Mouse (Mus musculus) bone marrow, adult 2 months (tissue): Measurements from ENCODE around the gene Snx11. TPM values are rescaled to one million over a fixed set of nuclear protein-coding genes. Genes with fewer than 3 reads are reported as not detected.

Source experiments
- H3K27ac ChIP-seq: fragments of 200-500 bp; 2 replicates; pipeline ENCODE4 v1.5.1; 2012; ENCODE audit warnings: low read depth, mild to moderate bottlenecking, control low read depth, inconsistent platforms, low read length; ENCODE audit not compliant: control insufficient read depth, poor library complexity, insufficient read depth
- H3K4me1 ChIP-seq: fragments of 200-500 bp; 2 replicates; pipeline ENCODE4 v1.6.1; 2011; ENCODE audit warnings: low read length; ENCODE audit not compliant: control insufficient read depth, insufficient read depth
- H3K4me3 ChIP-seq: fragments of 200-500 bp; replicated peaks from 2 replicates; pipeline ENCODE3; 2011; ENCODE audit warnings: mild to moderate bottlenecking, low read depth, low read length, control low read depth; ENCODE audit not compliant: control insufficient read depth
- CTCF ChIP-seq: fragments of 200-500 bp; IDR thresholded peaks from 2 replicates; pipeline ENCODE4 v1.5.1; 2011; ENCODE audit warnings: low read length, control low read depth; ENCODE audit not compliant: control insufficient read depth, insufficient read depth
- POLR2A ChIP-seq: fragments of 200-500 bp; IDR thresholded peaks from 2 replicates; pipeline ENCODE4 v1.6.1; 2011; ENCODE audit warnings: low read depth, mild to moderate bottlenecking, control low read depth, low read length, borderline replicate concordance; ENCODE audit not compliant: control insufficient read depth
- WGBS: fragments of 180-500 bp; shearing (Covaris S2); methylation state at CpG from one replicate; pipeline ENCODE4 v1.1.7; 2018; 5-methylcytosine and 5-hydroxymethylcytosine counted together
- polyA plus RNA-seq: library from polyadenylated mRNA; stranded (reverse); fragments of >200 nt; gene quantifications from 2 replicates; pipeline ENCODE4 v1.2.4, GENCODE M21; 2011; ENCODE audit warnings: low replicate concordance; ENCODE audit not compliant: missing spikeins, insufficient read depth, insufficient read length

Gene Snx11
- polyA plus RNA-seq, 1 experiment: 37.0 TPM

DNA sequence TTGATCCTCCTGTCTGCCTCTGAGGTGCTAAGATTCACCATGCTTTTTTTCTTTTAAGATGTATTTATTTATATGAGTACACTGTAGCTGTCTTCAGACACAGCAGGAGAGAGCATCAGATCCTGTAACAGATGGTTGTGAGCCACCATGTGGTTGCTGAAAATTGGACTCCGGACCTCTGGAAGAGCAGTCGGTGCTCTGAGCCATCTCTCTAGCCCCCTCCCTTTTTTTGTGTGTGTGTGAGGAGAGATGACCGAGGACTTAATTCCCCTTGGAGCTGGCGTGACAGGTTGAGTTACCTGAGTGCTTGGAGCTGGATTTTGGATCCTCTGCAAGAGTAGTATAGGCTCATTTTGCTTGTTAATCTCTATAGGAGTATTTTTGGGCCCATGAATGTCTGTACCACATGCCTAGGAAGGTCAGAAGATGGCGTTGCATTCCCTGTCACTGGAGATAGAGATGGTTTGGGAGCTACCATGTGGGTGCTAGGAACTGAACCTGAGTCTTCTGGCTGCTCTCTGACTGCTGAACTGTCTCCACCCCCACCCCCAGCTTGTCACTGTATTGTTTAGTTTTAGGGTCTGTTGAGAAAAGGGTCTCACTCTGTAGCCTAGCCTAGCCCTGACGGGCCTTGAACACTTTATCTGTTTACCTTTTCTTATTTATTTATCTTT lies 32.3 kb upstream of the Snx11 start:
- Histone ChIP-seq H3K27ac (no peak overlapping the region), H3K4me3 (no peak overlapping the region), H3K4me1 (no peaks in the 10 kb centered on the region)
- TF ChIP-seq CTCF: no peak
- TF ChIP-seq POLR2A: no peak
- WGBS: 91% methylated on average over 6 of the region's 6 CpGs

DNA sequence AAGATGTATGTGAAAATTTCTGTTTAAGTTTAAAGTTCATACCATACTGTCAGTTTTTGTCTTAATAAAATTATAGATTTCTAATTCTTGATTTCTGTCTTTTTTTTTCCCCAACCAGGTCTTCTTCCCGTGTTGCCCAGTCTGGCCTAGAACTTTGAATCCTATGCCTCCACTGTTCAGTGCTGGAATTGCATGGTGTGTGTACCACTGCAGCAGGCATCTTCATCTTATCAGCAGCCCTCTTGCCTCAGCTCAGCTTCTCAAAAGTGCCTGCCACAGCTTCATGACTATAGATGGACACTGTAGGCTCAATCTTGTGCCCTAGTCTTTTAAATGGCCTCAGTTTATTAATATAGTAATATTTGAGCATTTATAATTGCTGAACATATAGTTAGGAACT lies 30.7 kb upstream of the Snx11 start:
- no peaks in the 10 kb centered on the region for H3K4me1 ChIP-seq
- no peak overlapping the region for H3K4me3 ChIP-seq
- 41% methylated on average over 1 of the region's 1 CpGs for WGBS
- TF ChIP-seq POLR2A: no peak
- no peak overlapping the region for H3K27ac ChIP-seq

DNA sequence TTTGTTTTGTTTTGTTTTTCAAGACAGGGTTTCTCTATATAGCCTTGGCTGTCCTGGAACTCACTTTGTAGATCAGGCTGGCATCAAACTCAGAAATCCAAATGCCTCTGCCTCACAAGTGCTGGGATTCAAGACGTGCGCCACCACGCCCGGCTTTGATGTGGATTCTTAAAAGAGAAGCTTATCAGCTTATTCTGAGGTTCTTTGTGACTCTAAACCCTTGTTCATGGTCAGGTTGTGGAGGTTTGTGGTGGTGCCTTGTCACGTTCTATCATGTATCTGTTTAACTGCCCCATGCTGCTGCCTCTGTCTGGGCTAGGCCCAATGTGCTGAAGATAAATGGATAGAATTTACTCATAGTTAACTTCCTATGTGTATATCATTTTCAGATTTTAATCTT lies 28.2 kb upstream of the Snx11 start:
- H3K4me3 ChIP-seq: no peak overlapping the region
- H3K27ac ChIP-seq: no peak overlapping the region
- TF ChIP-seq CTCF (no peak), POLR2A (no peak)
- WGBS: 75% methylated on average over 5 of the region's 5 CpGs
- no peaks in the 10 kb centered on the region for H3K4me1 ChIP-seq

DNA sequence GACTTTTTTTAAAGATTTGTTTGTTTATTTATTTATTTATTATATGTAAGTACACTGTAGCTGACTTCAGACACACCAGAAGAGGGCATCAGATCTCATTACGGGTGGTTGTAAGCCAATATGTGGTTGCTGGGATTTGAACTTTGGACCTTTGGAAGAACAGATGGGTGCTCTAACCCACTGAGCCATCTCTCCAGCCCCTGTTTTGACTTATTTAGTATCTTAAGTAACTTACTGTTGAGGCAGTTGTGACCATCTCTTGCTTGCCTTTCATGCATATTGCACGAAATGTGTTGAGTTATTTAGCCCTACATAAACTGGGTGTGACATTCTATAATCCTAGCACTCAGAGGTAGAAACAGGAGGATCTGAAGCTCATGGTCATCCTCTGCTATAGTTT lies 22.2 kb upstream of the Snx11 start:
- TF ChIP-seq CTCF (no peak), POLR2A (no peak)
- no peaks in the 10 kb centered on the region; the same call in 1 of the 2 replicates for H3K4me1 ChIP-seq
- WGBS: 85% methylated on average over 2 of the region's 2 CpGs
- H3K27ac ChIP-seq: no peak overlapping the region
- no peak overlapping the region for H3K4me3 ChIP-seq

DNA sequence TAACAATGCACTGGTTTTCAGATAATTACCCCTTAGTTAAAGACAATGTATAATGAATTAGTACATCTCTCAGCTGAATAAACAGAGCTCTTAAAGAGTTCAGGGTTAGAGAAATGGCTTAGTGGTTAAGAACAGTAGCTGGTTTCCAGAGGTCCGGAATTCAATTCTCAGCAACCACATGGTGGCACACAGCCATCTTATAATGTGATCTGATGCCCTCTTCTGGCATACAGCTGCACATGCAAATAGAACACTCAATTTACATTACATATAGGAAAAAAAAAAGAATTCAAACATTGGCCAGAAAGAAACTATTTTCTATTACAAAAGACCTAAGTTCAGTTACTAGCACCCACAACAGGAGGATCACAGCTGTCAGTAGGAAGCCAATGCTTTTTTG lies 19.2 kb upstream of the Snx11 start:
- 22% methylated on average over 1 of the region's 1 CpGs for WGBS
- no peaks in the 10 kb centered on the region; the same call in 1 of the 2 replicates for H3K4me1 ChIP-seq
- no peak overlapping the region for H3K27ac ChIP-seq
- no peak overlapping the region for H3K4me3 ChIP-seq
- no peak for TF ChIP-seq CTCF
- TF ChIP-seq POLR2A: no peak

DNA sequence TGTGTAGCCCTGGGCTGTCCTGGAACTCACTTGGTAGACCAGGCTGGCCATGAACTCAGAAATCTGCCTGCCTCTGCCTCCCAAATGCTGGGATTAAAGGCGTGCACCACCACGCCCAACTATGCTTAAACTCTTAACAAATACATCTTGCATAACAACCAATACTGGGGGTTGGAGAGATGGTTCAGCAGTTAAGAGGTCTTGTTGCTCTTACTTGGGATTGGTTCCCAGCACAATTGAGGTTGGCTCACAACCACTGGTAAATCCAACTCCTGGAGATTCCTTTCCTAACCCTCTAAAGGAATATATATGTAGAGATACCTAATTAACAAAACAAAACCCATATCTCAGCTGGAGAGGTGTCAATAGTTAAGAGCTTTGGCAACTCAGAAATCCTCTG lies 18.7 kb upstream of the Snx11 start:
- no peak overlapping the region for H3K27ac ChIP-seq
- no peak overlapping the region for H3K4me3 ChIP-seq
- WGBS: 60% methylated on average over 2 of the region's 2 CpGs
- H3K4me1 ChIP-seq: no peaks in the 10 kb centered on the region; the same call in 1 of the 2 replicates
- no peak for TF ChIP-seq CTCF
- no peak for TF ChIP-seq POLR2A

DNA sequence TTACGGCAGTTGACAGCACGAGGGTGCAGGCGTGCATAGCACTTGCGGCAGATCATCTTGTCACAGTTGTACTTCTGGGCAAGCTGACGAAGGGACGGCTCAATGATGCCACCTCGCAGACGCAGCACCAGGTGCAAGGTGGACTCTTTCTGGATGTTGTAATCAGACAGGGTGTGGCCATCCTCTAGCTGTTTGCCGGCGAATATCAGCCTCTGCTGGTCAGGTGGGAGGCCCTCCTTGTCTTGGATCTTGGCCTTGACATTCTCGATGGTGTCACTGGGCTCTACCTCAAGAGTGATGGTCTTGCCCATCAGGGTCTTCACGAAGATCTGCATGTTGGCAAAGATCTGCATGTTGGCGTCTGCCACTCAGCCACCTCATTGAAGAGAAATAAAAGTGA lies 18.1 kb upstream of the Snx11 start:
- no peak for TF ChIP-seq POLR2A
- no peak for TF ChIP-seq CTCF
- no peaks in the 10 kb centered on the region; the same call in 1 of the 2 replicates for H3K4me1 ChIP-seq
- 56% methylated on average over 13 of the region's 13 CpGs for WGBS
- H3K27ac ChIP-seq: no peak overlapping the region
- H3K4me3 ChIP-seq: no peak overlapping the region

DNA sequence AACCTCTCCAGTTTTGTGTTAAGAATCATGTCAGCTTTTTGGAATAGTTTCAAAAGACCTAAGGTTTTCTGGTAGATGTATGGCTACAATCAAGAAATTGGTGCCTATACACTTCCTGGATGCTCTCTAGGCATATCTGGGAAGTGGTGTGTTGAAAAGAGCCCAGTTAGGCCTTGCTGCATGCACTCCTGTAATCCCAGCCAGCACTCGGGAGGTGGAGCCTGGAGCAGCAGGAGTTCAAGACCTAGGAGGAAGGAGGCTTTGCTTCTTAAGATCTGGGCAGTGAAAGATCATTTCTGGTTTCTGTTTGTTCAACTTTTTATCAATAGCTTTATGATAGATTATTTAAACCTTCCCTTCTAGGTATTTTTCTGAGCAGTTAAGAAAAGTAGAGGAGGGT lies 13.3 kb upstream of the Snx11 start:
- no peak overlapping the region for H3K27ac ChIP-seq
- no peaks in the 10 kb centered on the region; the same call in 1 of the 2 replicates for H3K4me1 ChIP-seq
- WGBS: 18% methylated on average over 1 of the region's 1 CpGs
- TF ChIP-seq CTCF: no peak
- no peak for TF ChIP-seq POLR2A
- H3K4me3 ChIP-seq: no peak overlapping the region

DNA sequence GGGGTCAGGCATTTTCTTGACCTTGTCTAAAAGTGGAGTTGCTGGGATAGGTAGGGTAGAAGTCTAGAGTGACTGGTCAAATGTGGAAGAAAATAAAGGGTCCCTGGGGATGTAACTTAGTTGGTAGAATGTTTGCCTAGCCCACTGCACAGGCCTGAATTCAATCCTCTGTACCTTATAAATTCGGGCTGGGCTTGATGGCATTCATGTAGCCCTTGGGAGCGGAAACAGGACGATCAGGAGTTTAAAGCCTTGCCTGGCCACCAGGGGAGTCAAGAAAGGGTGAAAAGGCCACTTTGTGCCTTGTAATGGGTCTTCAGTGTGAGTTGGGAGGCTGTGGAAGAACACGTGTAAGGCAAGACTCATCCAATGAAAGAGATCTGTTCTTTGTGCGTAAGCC lies 12.6 kb upstream of the Snx11 start:
- WGBS: 13% methylated on average over 5 of the region's 5 CpGs
- TF ChIP-seq CTCF: no peak
- TF ChIP-seq POLR2A: no peak
- H3K4me1 ChIP-seq: no peaks in the 10 kb centered on the region
- peak overlapping the region; percentile 94 for H3K4me3 ChIP-seq
- H3K27ac ChIP-seq: no peak overlapping the region
